Mouse (Mus musculus) brain, adult 2 months (tissue): Measurements from ENCODE around the gene Pip5kl1.

Source experiments
- DNase-seq: peaks from one replicate; pipeline ENCODE4 v3.0.0; 2011; ENCODE audit warnings: low read depth, low spot score

The Pip5kl1 gene

GRCm38 (mm10) chr2:32612274-32612673 lies 37.7 kb downstream of the Pip5kl1 start:
- no peak for DNase-seq

- DNase-seq: no peak
Measured at GRCm38 (mm10) chr2:32617109-32617508, 42.5 kb downstream of the Pip5kl1 start.

GRCm38 (mm10) chr2:32617601-32618000 lies 43.0 kb downstream of the Pip5kl1 start:
- peak; percentile 48 for DNase-seq

- DNase-seq: no peak
Measured at GRCm38 (mm10) chr2:32618051-32618450, 43.5 kb downstream of the Pip5kl1 start.

GRCm38 (mm10) chr2:32620682-32621516 lies 46.3 kb downstream of the Pip5kl1 start:
- DNase-seq: peak; percentile 49

- no peak for DNase-seq
Measured at GRCm38 (mm10) chr2:32621517-32621859, 46.9 kb downstream of the Pip5kl1 start, which contains the start of gene Ak1. Ak1 (plus strand) TSS chr2:32621758.

- no peak for DNase-seq
Measured at GRCm38 (mm10) chr2:32624111-32624748, 49.6 kb downstream of the Pip5kl1 start.

- DNase-seq: peak; percentile 98
Measured at GRCm38 (mm10) chr2:32625212-32625872, 50.7 kb downstream of the Pip5kl1 start.

GRCm38 (mm10) chr2:32625873-32626694 lies 51.5 kb downstream of the Pip5kl1 start:
- DNase-seq: peak; percentile 95

GRCm38 (mm10) chr2:32627266-32628043 lies 52.9 kb downstream of the Pip5kl1 start:
- DNase-seq: peak; percentile 39

- DNase-seq: peak; percentile 36
Measured at GRCm38 (mm10) chr2:32628044-32628550, 53.5 kb downstream of the Pip5kl1 start.

- DNase-seq: peak; percentile 73
Measured at GRCm38 (mm10) chr2:32628729-32629128, 54.1 kb downstream of the Pip5kl1 start.

GRCm38 (mm10) chr2:32629276-32629976 lies 54.8 kb downstream of the Pip5kl1 start:
- peak; percentile 82 for DNase-seq

- no peak for DNase-seq
Measured at GRCm38 (mm10) chr2:32630036-32630435, 55.4 kb downstream of the Pip5kl1 start.

GRCm38 (mm10) chr2:32631046-32631445 lies 56.4 kb downstream of the Pip5kl1 start:
- DNase-seq: no peak

- DNase-seq: peak; percentile 91
Measured at GRCm38 (mm10) chr2:32631737-32632394, 57.3 kb downstream of the Pip5kl1 start.
